Mouse (Mus musculus) midbrain, embryonic 10.5 days (tissue): ENCODE measurements around the gene Obsl1. TPM values are rescaled to one million over a fixed set of nuclear protein-coding genes. Genes with fewer than 3 reads are reported as not detected.

ENCODE experiments used
- DNase-seq: peaks from one replicate; pipeline ENCODE4 v3.0.0-alpha.2; 2017; ENCODE audit warnings: low spot score
- H3K27ac ChIP-seq: fragments of 300-500 bp; sonication (generic); replicated peaks from 2 replicates; pipeline ENCODE4 v1.5.1; 2016; ENCODE audit warnings: mild to moderate bottlenecking
- H3K27me3 ChIP-seq: fragments of 300-500 bp; sonication (generic); 2 replicates; pipeline ENCODE4 v1.6.1; 2016; ENCODE audit warnings: low read depth, mild to moderate bottlenecking; ENCODE audit not compliant: poor library complexity, severe bottlenecking
- H3K36me3 ChIP-seq: fragments of 300-500 bp; sonication (generic); 2 replicates; pipeline ENCODE4 v1.6.1; 2016; ENCODE audit warnings: mild to moderate bottlenecking, moderate library complexity
- H3K4me1 ChIP-seq: fragments of 300-500 bp; sonication (generic); 2 replicates; pipeline ENCODE4 v1.6.1; 2016
- H3K4me3 ChIP-seq: fragments of 300-500 bp; sonication (generic); 2 replicates; pipeline ENCODE4 v1.5.1; 2016; ENCODE audit warnings: mild to moderate bottlenecking, moderate library complexity
- H3K9me3 ChIP-seq: fragments of 300-500 bp; sonication (generic); replicated peaks from 2 replicates; pipeline ENCODE4 v1.6.1; 2016; ENCODE audit warnings: mild to moderate bottlenecking
- WGBS: fragments of 180-500 bp; shearing (Covaris S2); methylation state at CpG from one replicate; pipeline ENCODE4 v1.1.7; 2016; 5-methylcytosine and 5-hydroxymethylcytosine counted together
- polyA plus RNA-seq: library from polyadenylated mRNA; unstranded; fragments of >200 nt; fragmentation: Nextera tagmentation; extraction: Ambion mirVana; gene quantifications from 2 replicates; pipeline ENCODE4 v1.2.1, GENCODE M21; 2016

Obsl1 gene
- polyA plus RNA-seq, 1 experiment from 2014 or later, result 35.2 TPM

DNA sequence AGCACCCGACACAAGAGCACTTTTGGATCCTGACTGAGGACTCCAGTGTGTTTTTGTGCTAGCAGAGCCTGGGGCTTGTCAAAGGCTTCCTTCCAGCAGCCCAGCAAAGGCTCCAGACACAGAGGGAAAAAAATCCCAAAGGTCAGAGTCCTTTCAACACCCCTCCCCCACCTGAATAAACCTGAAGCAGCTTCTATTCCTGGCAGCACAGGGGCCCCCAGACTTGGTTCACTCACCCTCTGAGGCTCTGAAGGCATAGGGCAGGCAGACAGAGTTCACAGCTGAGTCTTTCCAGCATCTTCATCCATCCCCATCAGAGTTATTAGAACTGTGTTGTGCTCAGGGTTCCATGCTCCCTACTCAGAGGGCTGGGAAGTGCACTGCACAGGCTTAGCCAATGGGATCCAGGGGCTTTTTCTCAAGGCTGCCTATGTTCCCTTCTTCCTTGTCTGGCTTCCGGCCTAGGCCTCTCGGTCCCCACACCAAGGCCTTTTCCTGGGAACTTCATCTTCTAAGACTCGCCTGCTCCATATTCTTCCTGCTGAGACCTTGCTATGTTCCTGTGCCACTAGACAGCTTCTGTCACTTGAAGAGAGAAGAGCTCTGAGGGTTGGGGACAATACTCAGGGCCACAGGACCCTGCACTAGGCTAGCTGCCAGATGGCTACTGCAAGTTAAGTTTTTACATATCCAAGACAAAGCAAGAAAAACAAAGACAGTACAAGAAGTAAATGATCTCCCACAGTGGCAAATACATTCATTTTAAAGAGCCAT is 5.4 kb upstream of the Obsl1 start:
- 63% methylated on average over 4 of the region's 4 CpGs for WGBS
- Histone ChIP-seq H3K4me3 (no peak overlapping the region), H3K4me1 (peaks cover 43% of the 10 kb centered on the region), H3K9me3 (no peaks in the 10 kb centered on the region), H3K27ac (peak overlapping the region; percentile 39; the same call in 1 of the 2 replicates), H3K36me3 (no peaks in the 10 kb centered on the region), H3K27me3 (peaks cover 36% of the 10 kb centered on the region)
- DNase-seq, result no peak

DNA sequence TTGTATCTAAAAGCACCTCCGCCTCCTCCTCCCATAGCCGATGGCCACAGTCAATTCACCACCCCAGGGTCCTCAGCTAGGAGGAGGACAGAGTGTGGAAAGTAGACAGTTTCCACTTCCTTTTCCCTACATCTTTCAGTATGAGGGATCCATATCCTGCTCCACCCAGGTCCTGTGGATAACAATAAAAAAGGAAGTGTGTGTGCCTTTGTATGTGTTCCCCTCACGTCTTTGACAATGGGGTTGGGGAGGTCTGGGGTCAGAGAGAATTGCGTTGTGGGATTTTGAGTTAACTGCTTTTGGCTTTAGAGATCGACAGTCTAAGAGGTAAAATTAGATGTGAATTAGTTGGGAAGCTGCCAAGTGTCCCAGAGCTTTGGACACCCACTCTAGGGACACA is 3.9 kb upstream of the Obsl1 start:
- WGBS, result 78% methylated on average over 5 of the region's 5 CpGs
- Histone ChIP-seq H3K9me3 (no peaks in the 10 kb centered on the region), H3K4me3 (no peak overlapping the region), H3K36me3 (no peaks in the 10 kb centered on the region), H3K4me1 (peaks cover 58% of the 10 kb centered on the region), H3K27me3 (peaks cover 50% of the 10 kb centered on the region), H3K27ac (no peak overlapping the region)
- no peak for DNase-seq

DNA sequence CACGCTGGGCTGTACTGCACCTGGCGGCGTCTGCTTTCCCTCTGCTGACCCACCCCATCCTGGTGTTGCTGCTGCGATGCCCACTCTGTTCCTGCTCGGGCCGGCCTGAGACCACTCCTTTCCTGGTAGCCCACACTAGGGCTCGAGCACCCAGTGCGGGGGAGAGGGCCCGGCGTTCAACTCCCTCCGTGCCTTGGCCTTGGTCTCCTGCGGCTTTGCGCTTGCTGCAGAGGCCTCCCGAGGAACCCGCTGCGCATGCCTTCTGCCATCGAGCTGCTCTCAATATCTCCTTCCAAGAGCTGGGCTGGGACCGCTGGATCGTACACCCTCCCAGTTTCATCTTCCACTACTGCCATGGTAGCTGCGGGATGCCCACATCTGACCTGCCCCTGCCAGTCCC is 3.3 kb upstream of the Obsl1 start:
- WGBS, result 46% methylated on average over 20 of the region's 20 CpGs
- Histone ChIP-seq H3K4me3 (no peak overlapping the region), H3K27ac (0 out of 2 replicates have a peak overlapping the region, but pooled peaks have one; percentile 33), H3K27me3 (peaks cover 55% of the 10 kb centered on the region), H3K9me3 (no peaks in the 10 kb centered on the region), H3K36me3 (no peaks in the 10 kb centered on the region), H3K4me1 (peaks cover 64% of the 10 kb centered on the region)
- no peak for DNase-seq

DNA sequence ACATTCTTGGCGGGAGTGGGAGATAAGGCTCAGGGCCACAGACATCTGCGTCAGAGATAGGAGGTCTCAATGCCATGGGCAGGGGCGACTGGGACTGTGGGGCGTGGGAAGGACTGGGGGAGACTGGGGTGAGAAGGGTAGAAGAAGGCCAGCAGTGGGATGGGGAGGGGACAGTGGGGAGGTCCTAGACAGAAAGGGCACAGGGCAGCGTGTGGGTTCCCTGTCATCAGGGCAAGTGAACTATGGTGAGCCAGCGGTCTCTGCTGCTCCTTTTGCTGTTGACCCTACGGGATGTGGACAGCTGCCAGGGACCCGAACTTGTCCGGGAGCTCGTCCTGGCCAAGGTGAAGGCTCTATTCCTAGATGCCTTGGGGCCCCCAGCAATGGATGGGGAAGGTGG is 754 bp upstream of the Obsl1 start, which contains the start of gene Inha:
Gene Inha, plus strand, starts transcription at position 72 of the 400 bp plus-strand sequence.
- Histone ChIP-seq H3K4me3 (peak within 1 kb of the TSS; percentile 78), H3K27me3 (peaks cover 74% of the 10 kb centered on the region), H3K36me3 (peaks cover 19% of the 10 kb centered on the region), H3K4me1 (peaks cover 76% of the 10 kb centered on the region), H3K9me3 (no peaks in the 10 kb centered on the region), H3K27ac (peak within 1 kb of the TSS; percentile 97)
- 77% methylated on average over 10 of the region's 10 CpGs for WGBS
- DNase-seq, result no peak

- H3K36me3 ChIP-seq, result peaks cover 35% of the 10 kb centered on the region
- H3K9me3 ChIP-seq, result no peaks in the 10 kb centered on the region
- WGBS, result under 1% methylated on average over 84 of the region's 84 CpGs
- DNase-seq, result peak; percentile 71
- peak overlapping the region; percentile 97 for H3K27ac ChIP-seq
- peaks cover 74% of the 10 kb centered on the region for H3K27me3 ChIP-seq
- peak overlapping the region; percentile 78 for H3K4me3 ChIP-seq
- peaks cover 60% of the 10 kb centered on the region for H3K4me1 ChIP-seq
These were observed 895 bp downstream of the Obsl1 start for GRCm38 (mm10) chr1:75505159-75505955.

DNA sequence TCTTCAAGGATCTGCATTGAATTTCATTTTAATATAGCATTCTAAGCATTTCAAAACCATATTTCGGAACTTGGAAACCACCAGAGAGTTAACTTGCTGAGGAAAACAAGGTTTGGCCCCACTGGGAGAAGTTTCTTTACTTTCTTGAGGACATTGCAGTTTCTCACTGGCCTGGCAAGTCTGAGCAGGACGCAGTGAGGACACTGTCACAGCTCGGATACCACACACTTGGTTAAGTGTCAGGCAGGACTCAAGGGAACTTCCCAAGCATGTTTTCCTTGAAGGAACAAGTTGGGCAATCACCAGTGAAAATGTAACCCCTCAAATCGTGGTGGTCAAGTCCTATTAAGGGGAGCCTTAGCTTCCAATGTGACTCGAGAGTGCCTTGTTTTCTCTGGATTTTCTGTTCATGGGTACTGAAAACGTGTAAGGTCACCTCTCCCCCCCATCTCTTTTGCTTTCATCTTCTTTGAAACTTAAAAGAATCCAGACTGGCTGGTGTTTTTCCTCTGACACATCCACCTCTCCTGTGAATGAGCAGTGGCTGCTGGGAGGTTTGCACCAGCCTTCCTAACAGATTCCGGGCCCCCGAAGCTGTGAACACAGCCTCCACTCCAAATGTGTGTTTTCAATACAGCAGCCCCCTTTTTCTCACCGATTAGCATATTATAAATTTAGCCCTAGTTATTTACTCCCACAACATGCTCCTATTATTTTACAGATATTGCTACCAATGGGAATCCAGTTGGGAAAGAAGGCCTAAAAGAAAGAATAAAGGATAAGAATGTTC is 1.8 kb downstream of the Obsl1 start:
- peaks cover 67% of the 10 kb centered on the region for H3K27me3 ChIP-seq

GRCm38 (mm10) chr1:75503651-75503980 is 2.6 kb downstream of the Obsl1 start:
- DNase-seq, result no peak
- WGBS, result 69% methylated on average over 23 of the region's 23 CpGs
- Histone ChIP-seq H3K9me3 (no peaks in the 10 kb centered on the region), H3K4me1 (peaks cover 49% of the 10 kb centered on the region), H3K36me3 (peaks cover 53% of the 10 kb centered on the region), H3K27me3 (peaks cover 58% of the 10 kb centered on the region), H3K27ac (no peak overlapping the region), H3K4me3 (0 out of 2 replicates have a peak overlapping the region, but pooled peaks have one; percentile 9)

More for the DNA sequence above, 1.8 kb downstream of the Obsl1 start:
- Histone ChIP-seq H3K4me1 (peaks cover 52% of the 10 kb centered on the region), H3K36me3 (peaks cover 44% of the 10 kb centered on the region), H3K27ac (peak overlapping the region; percentile 97; the same call in 1 of the 2 replicates), H3K4me3 (peak overlapping the region; percentile 78), H3K9me3 (no peaks in the 10 kb centered on the region)
- WGBS, result 60% methylated on average over 9 of the region's 9 CpGs
- no peak for DNase-seq

- H3K27me3 ChIP-seq, result peaks cover 53% of the 10 kb centered on the region
- H3K27ac ChIP-seq, result no peak overlapping the region
- H3K9me3 ChIP-seq, result no peaks in the 10 kb centered on the region
- H3K36me3 ChIP-seq, result peaks cover 58% of the 10 kb centered on the region
- peaks cover 47% of the 10 kb centered on the region for H3K4me1 ChIP-seq
- H3K4me3 ChIP-seq, result 0 out of 2 replicates have a peak overlapping the region, but pooled peaks have one; percentile 9
- WGBS, result 84% methylated on average over 25 of the region's 25 CpGs
- DNase-seq, result no peak
These were observed 3.2 kb downstream of the Obsl1 start for GRCm38 (mm10) chr1:75502945-75503650.

DNA sequence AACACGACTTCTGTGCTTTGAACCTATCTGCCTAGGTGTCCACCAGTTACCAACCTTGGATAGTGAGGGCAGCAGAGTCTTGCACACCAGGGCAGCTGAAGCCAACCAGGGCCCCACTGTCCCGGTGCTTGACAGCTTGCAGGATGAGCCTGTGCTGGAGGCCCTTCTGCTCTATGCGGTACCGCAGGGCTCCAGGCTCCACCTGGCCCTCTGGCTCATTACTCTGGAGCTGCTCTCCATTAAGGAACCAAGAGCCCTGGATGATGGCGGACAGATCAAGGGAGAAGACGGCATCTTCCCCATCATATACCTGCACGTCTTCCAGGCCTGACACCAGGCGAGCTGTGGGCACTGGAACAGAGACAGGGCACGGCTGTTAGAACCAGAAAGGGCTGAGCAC is 4.3 kb downstream of the Obsl1 start:
- H3K4me3 ChIP-seq, result no peak overlapping the region
- peaks cover 70% of the 10 kb centered on the region for H3K36me3 ChIP-seq
- H3K4me1 ChIP-seq, result peaks cover 35% of the 10 kb centered on the region
- H3K27ac ChIP-seq, result no peak overlapping the region
- H3K27me3 ChIP-seq, result peaks cover 41% of the 10 kb centered on the region
- DNase-seq, result no peak
- 94% methylated on average over 9 of the region's 9 CpGs for WGBS
- no peaks in the 10 kb centered on the region for H3K9me3 ChIP-seq

DNA sequence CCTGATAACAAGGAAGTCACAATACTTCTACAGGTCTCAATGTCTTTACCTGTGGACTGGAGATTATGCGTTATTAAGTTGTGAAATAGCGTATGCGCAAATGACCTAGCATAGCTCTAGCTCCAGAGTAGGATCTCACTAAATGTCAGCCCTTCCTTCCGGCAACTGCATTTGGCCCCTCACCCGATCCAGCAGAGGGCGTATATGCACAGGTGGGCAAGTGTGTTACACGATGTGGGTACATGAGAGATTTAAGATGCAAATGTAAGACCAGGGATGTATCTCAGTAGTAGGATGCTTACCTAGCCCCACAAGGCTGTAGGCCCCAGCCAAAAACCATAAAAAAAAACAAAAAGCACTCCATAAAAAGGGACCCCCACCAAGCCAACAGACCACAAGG is 6.8 kb downstream of the Obsl1 start:
- Histone ChIP-seq H3K4me1 (peaks cover 15% of the 10 kb centered on the region), H3K27ac (no peak overlapping the region), H3K36me3 (peaks cover 83% of the 10 kb centered on the region), H3K27me3 (peaks cover 35% of the 10 kb centered on the region), H3K9me3 (no peaks in the 10 kb centered on the region), H3K4me3 (no peak overlapping the region)
- no peak for DNase-seq
- 83% methylated on average over 7 of the region's 7 CpGs for WGBS

- peaks cover 83% of the 10 kb centered on the region for H3K36me3 ChIP-seq
- H3K4me3 ChIP-seq, result no peak overlapping the region
- H3K27ac ChIP-seq, result no peak overlapping the region
- peaks cover 10% of the 10 kb centered on the region; the same call in 1 of the 2 replicates for H3K4me1 ChIP-seq
- WGBS, result 90% methylated on average over 4 of the region's 4 CpGs
- no peak for DNase-seq
- H3K9me3 ChIP-seq, result no peaks in the 10 kb centered on the region
- peaks cover 34% of the 10 kb centered on the region for H3K27me3 ChIP-seq
These were observed 7.4 kb downstream of the Obsl1 start for GRCm38 (mm10) chr1:75498897-75499296.
